Mouse (Mus musculus) bone marrow macrophage, adult 2 months (primary cell): ENCODE measurements around the gene Pde4d.

Experiments used
- CTCF ChIP-seq: IDR thresholded peaks from 2 replicates; pipeline ENCODE4 v1.5.1; 2012; ENCODE audit warnings: low read depth, mild to moderate bottlenecking, low read length, moderate library complexity
- POLR2A ChIP-seq: IDR thresholded peaks from 2 replicates; pipeline ENCODE4 v1.6.1; 2012; ENCODE audit warnings: mild to moderate bottlenecking, low read depth, low read length, borderline replicate concordance

- TF ChIP-seq POLR2A (no peak), CTCF (no peak)
Observed at GRCm38 (mm10) chr13:108998739-108999138, 549.0 kb downstream of the Pde4d start.
